Mouse (Mus musculus): Measurements from ENCODE around the gene Trp53bp1.

- TF ChIP-seq EP300 (IDR thresholded peaks at IDR 0.05; ENCODE audit: low read depth) (no peak), CTCF (IDR thresholded peaks at IDR 0.05; ENCODE audit: low read depth) (no peak)
These were observed 31.8 kb downstream of the Trp53bp1 start for GRCm38 (mm10) chr2:121239426-121239825.
